Mouse (Mus musculus): ENCODE data around the gene Panx1. TPM values are rescaled to one million over a fixed set of nuclear protein-coding genes. Genes with fewer than 3 reads are reported as not detected.

Gene Panx1
- polyA plus RNA-seq, 1 experiment from 2014 or later, result 24.0 TPM

- 83% methylated on average over 11 of the region's 11 CpGs for WGBS
- H3K9ac ChIP-seq (ENCODE audit: low read depth, low read length), result no peak overlapping the region
- no peak overlapping the region for H3K27ac ChIP-seq (ENCODE audit: low read depth, low read length)
- H3K36me3 ChIP-seq (ENCODE audit: control insufficient read depth, insufficient read depth, low read length), result no peaks in the 10 kb centered on the region
- DNase-seq (ENCODE audit: low spot score), result no peak
- H3K4me1 ChIP-seq (replicated peaks; ENCODE audit: control insufficient read depth, insufficient read depth, low read length), result peaks cover 11% of the 10 kb centered on the region
- no peaks in the 10 kb centered on the region for H3K27me3 ChIP-seq (replicated peaks; ENCODE audit: control insufficient read depth, insufficient read depth, low read length)
- no peaks in the 10 kb centered on the region for H3K9me3 ChIP-seq (ENCODE audit: control insufficient read depth, low read length)
- no peak for ATAC-seq (replicated peaks; ENCODE audit: low FRiP score)
- H3K4me2 ChIP-seq, result no peak overlapping the region
- no peak overlapping the region for H3K4me3 ChIP-seq (ENCODE audit: low read depth, low read length)
Measured at GRCm38 (mm10) chr9:15041556-15041955, 3.7 kb downstream of the Panx1 start.

GRCm38 (mm10) chr9:15039848-15040247 lies 5.4 kb downstream of the Panx1 start:
- no peaks in the 10 kb centered on the region for H3K9me3 ChIP-seq (ENCODE audit: control insufficient read depth, low read length)
- DNase-seq (ENCODE audit: low spot score) (no peak), ATAC-seq (replicated peaks; ENCODE audit: low FRiP score) (no peak)
- no peak overlapping the region for H3K4me2 ChIP-seq
- no peak overlapping the region for H3K4me3 ChIP-seq (ENCODE audit: low read depth, low read length)
- no peaks in the 10 kb centered on the region for H3K27me3 ChIP-seq (replicated peaks; ENCODE audit: control insufficient read depth, insufficient read depth, low read length)
- peaks cover 11% of the 10 kb centered on the region for H3K4me1 ChIP-seq (replicated peaks; ENCODE audit: control insufficient read depth, insufficient read depth, low read length)
- H3K27ac ChIP-seq (ENCODE audit: low read depth, low read length), result no peak overlapping the region
- H3K9ac ChIP-seq (ENCODE audit: low read depth, low read length), result no peak overlapping the region
- H3K36me3 ChIP-seq (ENCODE audit: control insufficient read depth, insufficient read depth, low read length), result no peaks in the 10 kb centered on the region
- WGBS, result 83% methylated on average over 5 of the region's 5 CpGs

- WGBS, result 51% methylated on average over 3 of the region's 3 CpGs
Measured at GRCm38 (mm10) chr9:15037704-15038103, 7.6 kb downstream of the Panx1 start.

GRCm38 (mm10) chr9:15037237-15037636 lies 8.0 kb downstream of the Panx1 start:
- Histone ChIP-seq H3K4me3 (ENCODE audit: low read depth, low read length) (no peak overlapping the region), H3K9ac (ENCODE audit: low read depth, low read length) (no peak overlapping the region), H3K27ac (ENCODE audit: low read depth, low read length) (no peak overlapping the region), H3K4me1 (replicated peaks; ENCODE audit: control insufficient read depth, insufficient read depth, low read length) (peaks cover 3% of the 10 kb centered on the region), H3K36me3 (ENCODE audit: control insufficient read depth, insufficient read depth, low read length) (no peaks in the 10 kb centered on the region), H3K27me3 (replicated peaks; ENCODE audit: control insufficient read depth, insufficient read depth, low read length) (no peaks in the 10 kb centered on the region), H3K9me3 (ENCODE audit: control insufficient read depth, low read length) (no peaks in the 10 kb centered on the region), H3K4me2 (no peak overlapping the region)
- DNase-seq (ENCODE audit: low spot score) (no peak), ATAC-seq (replicated peaks; ENCODE audit: low FRiP score) (no peak)

More at GRCm38 (mm10) chr9:15037704-15038103, 7.6 kb downstream of the Panx1 start:
- no peak overlapping the region for H3K9ac ChIP-seq (ENCODE audit: low read depth, low read length)
- no peak overlapping the region for H3K27ac ChIP-seq (ENCODE audit: low read depth, low read length)
- no peak overlapping the region for H3K4me2 ChIP-seq
- peaks cover 3% of the 10 kb centered on the region for H3K4me1 ChIP-seq (replicated peaks; ENCODE audit: control insufficient read depth, insufficient read depth, low read length)
- H3K9me3 ChIP-seq (ENCODE audit: control insufficient read depth, low read length), result no peaks in the 10 kb centered on the region
- H3K36me3 ChIP-seq (ENCODE audit: control insufficient read depth, insufficient read depth, low read length), result no peaks in the 10 kb centered on the region
- H3K4me3 ChIP-seq (ENCODE audit: low read depth, low read length), result no peak overlapping the region
- DNase-seq (ENCODE audit: low spot score) (no peak), ATAC-seq (replicated peaks; ENCODE audit: low FRiP score) (no peak)
- no peaks in the 10 kb centered on the region for H3K27me3 ChIP-seq (replicated peaks; ENCODE audit: control insufficient read depth, insufficient read depth, low read length)

- H3K4me2 ChIP-seq, result no peak overlapping the region
- no peak overlapping the region for H3K9ac ChIP-seq (ENCODE audit: low read depth, low read length)
- H3K4me1 ChIP-seq (replicated peaks; ENCODE audit: control insufficient read depth, insufficient read depth, low read length), result peaks cover 3% of the 10 kb centered on the region
- no peak overlapping the region for H3K4me3 ChIP-seq (ENCODE audit: low read depth, low read length)
- 68% methylated on average over 4 of the region's 4 CpGs for WGBS
- ATAC-seq (replicated peaks; ENCODE audit: low FRiP score), result no peak
- H3K27me3 ChIP-seq (replicated peaks; ENCODE audit: control insufficient read depth, insufficient read depth, low read length), result no peaks in the 10 kb centered on the region
- no peaks in the 10 kb centered on the region for H3K9me3 ChIP-seq (ENCODE audit: control insufficient read depth, low read length)
- no peak overlapping the region for H3K27ac ChIP-seq (ENCODE audit: low read depth, low read length)
- DNase-seq (ENCODE audit: low spot score), result no peak
- no peaks in the 10 kb centered on the region for H3K36me3 ChIP-seq (ENCODE audit: control insufficient read depth, insufficient read depth, low read length)
Measured at GRCm38 (mm10) chr9:15036807-15037206, 8.5 kb downstream of the Panx1 start.

GRCm38 (mm10) chr9:15036405-15036804 lies 8.9 kb downstream of the Panx1 start:
- peaks cover 3% of the 10 kb centered on the region for H3K4me1 ChIP-seq (replicated peaks; ENCODE audit: control insufficient read depth, insufficient read depth, low read length)
- WGBS, result 86% methylated on average over 2 of the region's 2 CpGs

GRCm38 (mm10) chr9:15035979-15036378 lies 9.3 kb downstream of the Panx1 start:
- Histone ChIP-seq H3K4me3 (ENCODE audit: low read depth, low read length) (no peak overlapping the region), H3K27ac (ENCODE audit: low read depth, low read length) (no peak overlapping the region), H3K27me3 (replicated peaks; ENCODE audit: control insufficient read depth, insufficient read depth, low read length) (no peaks in the 10 kb centered on the region), H3K4me2 (no peak overlapping the region), H3K9ac (ENCODE audit: low read depth, low read length) (no peak overlapping the region), H3K36me3 (ENCODE audit: control insufficient read depth, insufficient read depth, low read length) (no peaks in the 10 kb centered on the region), H3K4me1 (replicated peaks; ENCODE audit: control insufficient read depth, insufficient read depth, low read length) (peaks cover 3% of the 10 kb centered on the region), H3K9me3 (ENCODE audit: control insufficient read depth, low read length) (no peaks in the 10 kb centered on the region)
- WGBS, result 91% methylated on average over 7 of the region's 7 CpGs
- DNase-seq (ENCODE audit: low spot score), result no peak
- ATAC-seq (replicated peaks; ENCODE audit: low FRiP score), result no peak

More at GRCm38 (mm10) chr9:15036405-15036804, 8.9 kb downstream of the Panx1 start:
- Histone ChIP-seq H3K27ac (ENCODE audit: low read depth, low read length) (no peak overlapping the region), H3K9me3 (ENCODE audit: control insufficient read depth, low read length) (no peaks in the 10 kb centered on the region), H3K9ac (ENCODE audit: low read depth, low read length) (no peak overlapping the region), H3K36me3 (ENCODE audit: control insufficient read depth, insufficient read depth, low read length) (no peaks in the 10 kb centered on the region), H3K27me3 (replicated peaks; ENCODE audit: control insufficient read depth, insufficient read depth, low read length) (no peaks in the 10 kb centered on the region), H3K4me2 (no peak overlapping the region), H3K4me3 (ENCODE audit: low read depth, low read length) (no peak overlapping the region)
- no peak for DNase-seq (ENCODE audit: low spot score)
- no peak for ATAC-seq (replicated peaks; ENCODE audit: low FRiP score)

- no peak for ATAC-seq (replicated peaks; ENCODE audit: low FRiP score)
- Histone ChIP-seq H3K36me3 (ENCODE audit: control insufficient read depth, insufficient read depth, low read length) (no peaks in the 10 kb centered on the region), H3K4me2 (no peak overlapping the region), H3K9me3 (ENCODE audit: control insufficient read depth, low read length) (no peaks in the 10 kb centered on the region), H3K9ac (ENCODE audit: low read depth, low read length) (no peak overlapping the region), H3K4me3 (ENCODE audit: low read depth, low read length) (no peak overlapping the region), H3K27ac (ENCODE audit: low read depth, low read length) (no peak overlapping the region), H3K4me1 (replicated peaks; ENCODE audit: control insufficient read depth, insufficient read depth, low read length) (peaks cover 3% of the 10 kb centered on the region), H3K27me3 (replicated peaks; ENCODE audit: control insufficient read depth, insufficient read depth, low read length) (no peaks in the 10 kb centered on the region)
- DNase-seq (ENCODE audit: low spot score), result no peak
- 72% methylated on average over 7 of the region's 7 CpGs for WGBS
Measured at GRCm38 (mm10) chr9:15034546-15035273, 10.6 kb downstream of the Panx1 start.

- Histone ChIP-seq H3K9me3 (ENCODE audit: control insufficient read depth, low read length) (no peaks in the 10 kb centered on the region), H3K9ac (ENCODE audit: low read depth, low read length) (no peak overlapping the region), H3K4me1 (replicated peaks; ENCODE audit: control insufficient read depth, insufficient read depth, low read length) (peaks cover 3% of the 10 kb centered on the region), H3K27ac (ENCODE audit: low read depth, low read length) (no peak overlapping the region), H3K36me3 (ENCODE audit: control insufficient read depth, insufficient read depth, low read length) (no peaks in the 10 kb centered on the region), H3K4me3 (ENCODE audit: low read depth, low read length) (no peak overlapping the region), H3K4me2 (no peak overlapping the region), H3K27me3 (replicated peaks; ENCODE audit: control insufficient read depth, insufficient read depth, low read length) (no peaks in the 10 kb centered on the region)
- WGBS, result 65% methylated on average over 5 of the region's 5 CpGs
- no peak for DNase-seq (ENCODE audit: low spot score)
- no peak for ATAC-seq (replicated peaks; ENCODE audit: low FRiP score)
Measured at GRCm38 (mm10) chr9:15033568-15034160, 11.6 kb downstream of the Panx1 start.
